Mouse (Mus musculus) left cerebral cortex, adult 11 months (tissue): ENCODE measurements around the gene Epha3.

Experiments used
- DNase-seq: peaks from one replicate; pipeline ENCODE4 v3.0.0; 2022; ENCODE audit warnings: low spot score

Epha3 gene

GRCm38 (mm10) chr16:63863913-63864330 is at the start of gene Epha3:
Epha3 (minus strand) TSS chr16:63864175.
- peak; percentile 65 for DNase-seq

DNA sequence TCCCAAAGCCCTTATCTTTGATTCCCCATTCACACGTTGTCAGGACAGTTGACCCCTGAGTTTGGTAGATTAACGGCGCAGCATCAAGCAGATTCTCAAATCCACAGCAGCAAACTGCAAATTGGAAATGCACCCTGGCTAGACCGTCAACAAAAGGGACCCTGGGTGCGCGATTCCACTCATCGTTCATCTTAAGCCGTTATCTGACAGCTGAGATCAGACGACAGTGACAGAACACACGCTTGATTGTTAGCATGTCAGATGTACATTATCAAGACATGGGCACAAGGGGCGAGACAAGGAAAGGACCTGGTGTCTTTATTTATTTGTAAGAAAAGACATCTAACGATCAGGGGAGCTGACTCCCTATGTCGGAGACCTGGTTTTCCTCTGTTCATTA is 39.5 kb upstream of the Epha3 start:
- DNase-seq: no peak

GRCm38 (mm10) chr16:63881190-63881589 is 17.2 kb upstream of the Epha3 start:
- no peak for DNase-seq

DNA sequence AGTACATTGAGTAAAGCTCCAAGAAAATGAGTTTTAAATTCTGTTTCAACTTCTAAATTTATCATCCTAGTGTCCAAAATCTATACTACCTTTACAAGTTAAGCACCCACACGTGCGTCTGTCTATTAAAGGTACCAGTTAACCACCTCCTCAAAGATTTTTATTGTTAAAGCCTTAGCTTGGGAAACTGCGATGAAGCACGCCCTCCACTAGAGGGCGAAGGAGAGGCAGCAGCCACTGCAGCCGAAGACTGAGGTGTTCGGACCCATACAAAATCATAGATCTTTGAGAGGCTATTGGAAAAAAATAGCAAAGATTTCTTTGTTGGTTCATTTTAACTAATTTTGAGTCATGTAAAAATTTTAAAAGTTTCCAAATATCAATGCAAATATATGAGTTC is 8.3 kb upstream of the Epha3 start:
- no peak for DNase-seq

DNA sequence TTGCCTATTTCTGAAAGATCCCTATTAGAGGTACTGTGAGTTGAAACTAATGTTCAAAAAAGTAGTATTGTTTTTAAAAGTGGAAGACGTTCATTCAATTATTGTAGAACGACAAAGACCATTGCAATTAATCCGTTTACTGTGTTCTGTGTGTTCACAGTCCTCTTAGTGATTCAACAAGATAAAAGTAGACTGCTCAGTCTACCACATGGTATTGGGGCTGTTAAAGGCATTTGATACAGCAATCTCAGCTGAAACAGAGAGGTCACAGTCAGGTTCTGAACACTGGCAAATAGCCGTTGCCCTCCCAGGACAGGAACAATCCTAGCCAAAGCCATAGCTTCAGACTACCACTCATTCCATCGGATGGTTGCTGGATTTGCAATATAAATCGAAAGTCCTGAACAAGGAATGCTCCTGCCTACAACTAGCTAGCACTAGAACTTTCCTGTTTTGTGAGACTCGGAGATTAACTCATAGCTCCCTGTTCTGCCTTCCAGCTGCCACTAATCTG is 545 bp upstream of the Epha3 start:
- no peak for DNase-seq

DNA sequence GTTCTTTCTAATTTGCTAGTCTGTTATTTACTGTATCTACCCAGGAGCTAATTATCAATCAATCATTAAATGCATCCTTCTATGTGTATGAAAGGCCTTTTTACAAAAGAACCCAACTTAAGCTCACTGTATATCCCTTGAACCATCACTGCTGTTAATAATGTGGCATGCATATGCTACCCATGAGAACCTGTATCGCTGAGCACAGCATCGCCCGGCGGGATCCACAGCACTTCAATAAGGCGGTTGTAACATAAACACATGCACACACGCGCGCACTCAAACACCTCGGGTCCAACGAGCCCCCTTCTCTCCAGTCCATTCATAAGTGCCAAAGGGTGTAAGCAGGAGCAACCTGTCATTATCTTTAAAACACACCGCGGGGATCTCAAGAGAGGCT is 794 bp downstream of the Epha3 start:
- no peak for DNase-seq

- no peak for DNase-seq
These were observed 6.4 kb downstream of the Epha3 start for GRCm38 (mm10) chr16:63857561-63857960.

GRCm38 (mm10) chr16:63856658-63857552 is 7.1 kb downstream of the Epha3 start:
- peak; percentile 63 for DNase-seq

GRCm38 (mm10) chr16:63850297-63850696 is 13.7 kb downstream of the Epha3 start:
- DNase-seq: no peak

- no peak for DNase-seq
These were observed 21.1 kb downstream of the Epha3 start for GRCm38 (mm10) chr16:63842911-63843310.

DNA sequence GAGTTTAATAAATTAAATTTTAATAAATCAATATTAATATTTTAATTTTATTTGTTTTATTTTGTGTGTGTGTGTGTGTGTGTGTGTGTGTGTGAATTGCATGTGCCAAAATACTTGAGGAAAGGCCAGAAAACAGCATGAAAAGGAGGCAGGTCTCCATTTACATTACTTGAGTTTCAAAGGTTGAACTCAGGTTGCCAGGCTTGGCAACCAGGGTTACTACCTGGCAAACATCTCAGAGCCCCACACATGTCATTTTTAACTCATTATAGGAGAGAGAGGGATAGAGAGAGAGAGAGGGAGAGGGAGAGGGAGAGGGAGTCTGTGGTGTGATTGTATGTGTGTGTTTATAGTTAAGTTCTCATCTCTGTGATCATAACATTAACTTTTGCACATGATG is 26.5 kb downstream of the Epha3 start:
- DNase-seq: no peak

DNA sequence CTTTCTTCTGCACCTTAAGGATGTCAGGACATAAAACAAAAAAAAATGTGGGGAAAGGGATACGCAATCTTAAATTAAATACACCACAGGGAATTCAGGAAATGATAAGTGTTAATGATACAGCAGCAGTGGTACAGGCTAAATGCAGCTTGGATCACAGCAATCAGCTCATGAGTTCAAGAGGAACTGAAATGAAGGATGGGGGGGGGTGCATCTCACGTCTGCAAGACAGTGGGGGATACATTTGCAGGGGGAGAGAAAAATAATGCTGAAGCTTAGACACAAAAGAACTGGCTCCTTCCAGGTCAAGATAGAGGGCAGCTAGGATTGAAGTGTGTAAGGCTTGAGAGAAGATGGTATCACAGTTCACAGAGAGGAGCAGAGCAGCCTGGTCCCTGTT is 42.8 kb downstream of the Epha3 start:
- DNase-seq: no peak

DNA sequence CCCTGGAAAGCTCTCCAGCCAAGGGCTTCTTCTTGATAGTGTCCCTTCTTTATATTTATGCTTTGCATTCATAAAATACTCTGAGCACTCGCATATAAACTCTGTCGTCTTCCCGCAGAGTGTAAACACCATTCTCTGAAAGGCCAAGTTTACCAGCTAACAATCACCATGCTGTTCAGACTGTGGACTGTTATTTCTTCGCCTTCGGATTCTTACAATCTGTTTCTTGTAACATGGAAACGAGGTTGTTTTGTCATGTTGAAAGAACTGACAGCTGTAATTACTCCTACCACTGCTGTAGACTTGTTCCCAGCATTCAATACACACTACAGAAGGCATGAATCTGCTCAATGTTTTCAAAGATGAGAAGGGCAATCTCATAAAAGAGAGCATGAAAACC is 46.4 kb downstream of the Epha3 start:
- no peak for DNase-seq

GRCm38 (mm10) chr16:63816672-63817071 is 47.3 kb downstream of the Epha3 start:
- no peak for DNase-seq

GRCm38 (mm10) chr16:63809871-63810270 is 54.1 kb downstream of the Epha3 start:
- DNase-seq: no peak

DNA sequence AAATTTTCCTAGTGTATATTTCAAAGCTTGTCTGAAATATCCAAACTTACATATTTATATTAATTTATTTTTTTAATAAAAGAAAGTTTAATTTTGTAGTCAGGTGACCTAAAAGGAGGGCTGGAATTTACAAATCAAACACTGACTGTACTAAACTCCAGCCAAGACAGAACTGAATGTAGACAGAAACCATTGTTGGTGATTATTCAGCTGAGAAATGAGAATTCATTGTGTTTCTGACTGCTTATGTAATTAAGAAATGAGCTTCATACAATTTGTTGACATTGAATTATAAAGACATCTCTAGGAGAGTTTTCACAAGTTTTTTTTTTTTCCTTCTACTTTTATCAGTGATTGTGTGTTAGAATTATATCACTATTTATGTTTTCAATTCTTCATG is 55.0 kb downstream of the Epha3 start:
- no peak for DNase-seq

- DNase-seq: no peak
These were observed 57.4 kb downstream of the Epha3 start for GRCm38 (mm10) chr16:63806437-63807129.

DNA sequence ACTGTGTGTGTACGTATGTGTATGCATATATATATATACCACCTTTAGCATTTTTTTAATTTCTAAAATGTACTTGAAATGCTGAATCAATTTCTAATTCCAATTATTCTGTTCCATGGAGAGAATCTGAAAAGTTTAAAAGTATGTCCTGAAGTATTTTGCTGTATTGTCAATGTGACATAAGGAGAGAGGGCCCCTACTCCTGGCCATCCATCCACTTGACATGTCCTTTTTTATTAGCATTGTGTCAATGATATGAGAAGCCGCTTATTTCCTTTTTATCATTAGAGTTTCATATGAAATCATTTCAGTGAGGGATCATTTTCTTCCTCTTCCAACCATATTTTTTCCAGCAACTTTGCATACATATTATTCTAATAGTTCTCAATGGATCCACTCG is 58.0 kb downstream of the Epha3 start:
- no peak for DNase-seq

- no peak for DNase-seq
These were observed 62.5 kb downstream of the Epha3 start for GRCm38 (mm10) chr16:63801436-63801835.

- DNase-seq: no peak
These were observed 65.6 kb downstream of the Epha3 start for GRCm38 (mm10) chr16:63798341-63798740.

DNA sequence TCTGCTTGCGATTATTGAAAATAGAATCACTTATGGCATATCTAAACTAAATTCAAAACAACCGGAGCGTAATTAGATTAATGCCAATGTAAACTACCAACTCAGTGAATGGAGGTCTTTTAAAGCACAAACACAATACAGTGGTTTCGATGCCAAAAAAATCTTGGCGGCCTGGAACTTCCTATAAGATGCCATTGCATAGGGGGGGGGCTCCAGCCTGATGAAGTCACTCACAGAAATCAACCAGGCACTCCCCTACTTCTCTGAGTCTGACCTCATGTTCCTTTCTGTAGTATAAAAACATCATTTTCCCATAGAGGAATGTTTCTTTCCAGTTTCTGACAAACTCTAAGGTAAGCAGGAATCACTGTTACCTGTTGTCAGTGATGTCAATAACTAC is 69.7 kb downstream of the Epha3 start:
- no peak for DNase-seq

- no peak for DNase-seq
These were observed 70.2 kb downstream of the Epha3 start for GRCm38 (mm10) chr16:63793805-63794204.

- DNase-seq: no peak
These were observed 71.9 kb downstream of the Epha3 start for GRCm38 (mm10) chr16:63792084-63792483.
